Mouse (Mus musculus) liver, embryonic 12.5 days (tissue): Measurements from ENCODE around the gene Zdhhc15. TPM values are rescaled to one million over a fixed set of nuclear protein-coding genes. Genes with fewer than 3 reads are reported as not detected.

Experiments used
- ATAC-seq: fragments of 200-750 bp; cut with Nextera tagmentation; 2 replicates; pipeline ENCODE4 v1.8.0; 2017; ENCODE audit warnings: moderate number of reproducible peaks, mild to moderate bottlenecking, moderate library complexity
- H3K27ac ChIP-seq: fragments of 300-500 bp; sonication (generic); 2 replicates; pipeline ENCODE4 v1.5.1; 2016; ENCODE audit warnings: mild to moderate bottlenecking
- H3K27me3 ChIP-seq: fragments of 300-500 bp; sonication (generic); replicated peaks from 2 replicates; pipeline ENCODE4 v1.6.1; 2016; ENCODE audit warnings: mild to moderate bottlenecking, moderate library complexity
- H3K36me3 ChIP-seq: fragments of 300-500 bp; sonication (generic); 2 replicates; pipeline ENCODE4 v1.6.1; 2016; ENCODE audit warnings: mild to moderate bottlenecking, moderate library complexity
- H3K4me1 ChIP-seq: fragments of 300-500 bp; sonication (generic); 2 replicates; pipeline ENCODE4 v1.6.1; 2016
- H3K4me2 ChIP-seq: fragments of 300-500 bp; sonication (generic); 2 replicates; pipeline ENCODE4 v1.6.1; 2016; ENCODE audit warnings: mild to moderate bottlenecking, moderate library complexity
- H3K4me3 ChIP-seq: fragments of 300-500 bp; sonication (generic); 2 replicates; pipeline ENCODE4 v1.5.1; 2016; ENCODE audit warnings: mild to moderate bottlenecking, moderate library complexity
- H3K9ac ChIP-seq: fragments of 300-500 bp; sonication (generic); 2 replicates; pipeline ENCODE4 v1.6.1; 2016; ENCODE audit warnings: mild to moderate bottlenecking, moderate library complexity
- H3K9me3 ChIP-seq: fragments of 300-500 bp; sonication (generic); replicated peaks from 2 replicates; pipeline ENCODE4 v1.6.1; 2016; ENCODE audit warnings: mild to moderate bottlenecking, moderate library complexity
- WGBS: fragments of 180-500 bp; shearing (Covaris S2); methylation state at CpG from one replicate; pipeline ENCODE4 v1.1.7; 2016; ENCODE audit not compliant: insufficient replicate concordance; 5-methylcytosine and 5-hydroxymethylcytosine counted together
- polyA plus RNA-seq: library from polyadenylated mRNA; unstranded; fragments of >200 nt; fragmentation: Nextera tagmentation; extraction: Ambion mirVana; gene quantifications from 2 replicates; pipeline ENCODE4 v1.2.1, GENCODE M21; 2016

The Zdhhc15 gene
- polyA plus RNA-seq, 1 experiment from 2014 or later, result 3.3 TPM

- Histone ChIP-seq H3K9me3 (no peaks in the 10 kb centered on the region), H3K36me3 (no peaks in the 10 kb centered on the region), H3K4me3 (no peak overlapping the region), H3K4me1 (peaks cover 26% of the 10 kb centered on the region), H3K27ac (peak overlapping the region; percentile 80), H3K9ac (no peak overlapping the region), H3K4me2 (peak overlapping the region; percentile 14; the same call in 1 of the 2 replicates), H3K27me3 (0 out of 2 replicates have a peak, but pooled peaks cover 11% of the 10 kb centered on the region)
- 56% methylated on average over 4 of the region's 4 CpGs for WGBS
- ATAC-seq, result peak; percentile 87
Observed at GRCm38 (mm10) chrX:104543919-104544595, 126.8 kb downstream of the Zdhhc15 start.

- Histone ChIP-seq H3K36me3 (no peaks in the 10 kb centered on the region), H3K4me2 (no peak overlapping the region), H3K4me3 (no peak overlapping the region), H3K9me3 (no peaks in the 10 kb centered on the region), H3K9ac (no peak overlapping the region), H3K27ac (no peak overlapping the region), H3K27me3 (0 out of 2 replicates have a peak, but pooled peaks cover 11% of the 10 kb centered on the region), H3K4me1 (peaks cover 26% of the 10 kb centered on the region)
- 66% methylated on average over 4 of the region's 4 CpGs for WGBS
- peak; percentile 64 for ATAC-seq
Observed at GRCm38 (mm10) chrX:104542635-104543034, 128.2 kb downstream of the Zdhhc15 start.

- no peaks in the 10 kb centered on the region for H3K36me3 ChIP-seq
Observed at GRCm38 (mm10) chrX:104501765-104502164, 169.1 kb downstream of the Zdhhc15 start.

GRCm38 (mm10) chrX:104489626-104490355 is 181.1 kb downstream of the Zdhhc15 start:
- ATAC-seq, result no peak
- WGBS, result 57% methylated on average over 4 of the region's 4 CpGs
- H3K4me2 ChIP-seq, result no peak overlapping the region
- H3K27ac ChIP-seq, result no peak overlapping the region
- no peaks in the 10 kb centered on the region for H3K27me3 ChIP-seq
- no peak overlapping the region for H3K4me3 ChIP-seq
- H3K9me3 ChIP-seq, result no peaks in the 10 kb centered on the region
- H3K36me3 ChIP-seq, result no peaks in the 10 kb centered on the region
- peaks cover 6% of the 10 kb centered on the region; the same call in 1 of the 2 replicates for H3K4me1 ChIP-seq
- no peak overlapping the region for H3K9ac ChIP-seq

More at GRCm38 (mm10) chrX:104501765-104502164, 169.1 kb downstream of the Zdhhc15 start:
- H3K27ac ChIP-seq, result no peak overlapping the region
- H3K9ac ChIP-seq, result no peak overlapping the region
- ATAC-seq, result no peak
- H3K9me3 ChIP-seq, result no peaks in the 10 kb centered on the region
- H3K4me1 ChIP-seq, result no peaks in the 10 kb centered on the region
- WGBS, result 81% methylated on average over 5 of the region's 5 CpGs
- H3K27me3 ChIP-seq, result no peaks in the 10 kb centered on the region
- H3K4me3 ChIP-seq, result no peak overlapping the region
- no peak overlapping the region for H3K4me2 ChIP-seq

- 0 out of 2 replicates have a peak, but pooled peaks cover 2% of the 10 kb centered on the region for H3K27me3 ChIP-seq
- H3K9me3 ChIP-seq, result no peaks in the 10 kb centered on the region
- H3K36me3 ChIP-seq, result no peaks in the 10 kb centered on the region
- H3K9ac ChIP-seq, result no peak overlapping the region
- H3K4me2 ChIP-seq, result no peak overlapping the region
- 61% methylated on average over 4 of the region's 4 CpGs for WGBS
- peaks cover 6% of the 10 kb centered on the region; the same call in 1 of the 2 replicates for H3K4me1 ChIP-seq
- no peak for ATAC-seq
- no peak overlapping the region for H3K27ac ChIP-seq
- no peak overlapping the region for H3K4me3 ChIP-seq
Observed at GRCm38 (mm10) chrX:104488870-104489467, 181.9 kb downstream of the Zdhhc15 start.

- H3K27ac ChIP-seq, result no peak overlapping the region
- no peak overlapping the region for H3K4me2 ChIP-seq
- H3K4me3 ChIP-seq, result no peak overlapping the region
- H3K9me3 ChIP-seq, result no peaks in the 10 kb centered on the region
- 62% methylated on average over 3 of the region's 3 CpGs for WGBS
- ATAC-seq, result no peak
- H3K4me1 ChIP-seq, result peaks cover 10% of the 10 kb centered on the region; the same call in 1 of the 2 replicates
- no peak overlapping the region for H3K9ac ChIP-seq
- H3K36me3 ChIP-seq, result no peaks in the 10 kb centered on the region
- peaks cover 7% of the 10 kb centered on the region; the same call in 1 of the 2 replicates for H3K27me3 ChIP-seq
Observed at GRCm38 (mm10) chrX:104488036-104488435, 182.8 kb downstream of the Zdhhc15 start.

Other genes starting within 250 kb of the Zdhhc15 start
- gene Uprt, start 188.2 kb downstream of the Zdhhc15 start, polyA plus RNA-seq, result 0.65 and 0.88 TPM in 2 replicates
- gene Magee2, start 186.2 kb upstream of the Zdhhc15 start, polyA plus RNA-seq, result 0.47 and 0.57 TPM in 2 replicates